Mouse (Mus musculus) gastrocnemius, adult 2 months (tissue): ENCODE measurements at regions not wholly inside any gene's neighbourhood (a gene's known extent, or its start where the extent isn't known, plus 50 kb on each side); places are given as distances from the start of the nearest gene placed in this dataset.

Experiments
- DNase-seq: peaks from one replicate; pipeline ENCODE4 v3.0.0; 2022
- H3K27ac ChIP-seq: fragments of 200-600 bp; 2 replicates; pipeline ENCODE4 v1.8.1; 2022; ENCODE audit warnings: mild to moderate bottlenecking
- H3K4me3 ChIP-seq: fragments of 200-600 bp; 2 replicates; pipeline ENCODE4 v1.8.1; 2022; ENCODE audit warnings: mild to moderate bottlenecking, moderate library complexity
- CTCF ChIP-seq: fragments of 200-600 bp; IDR thresholded peaks from 2 replicates; pipeline ENCODE4 v1.8.1; 2022; ENCODE audit warnings: antibody characterized with exemption, mild to moderate bottlenecking, moderate library complexity
- intact Hi-C: fragments of 180-260 bp; cut with DNase I; formaldehyde crosslinking; loops from one replicate; pipeline ENCODE4 v1.15.1; 2025

DNA sequence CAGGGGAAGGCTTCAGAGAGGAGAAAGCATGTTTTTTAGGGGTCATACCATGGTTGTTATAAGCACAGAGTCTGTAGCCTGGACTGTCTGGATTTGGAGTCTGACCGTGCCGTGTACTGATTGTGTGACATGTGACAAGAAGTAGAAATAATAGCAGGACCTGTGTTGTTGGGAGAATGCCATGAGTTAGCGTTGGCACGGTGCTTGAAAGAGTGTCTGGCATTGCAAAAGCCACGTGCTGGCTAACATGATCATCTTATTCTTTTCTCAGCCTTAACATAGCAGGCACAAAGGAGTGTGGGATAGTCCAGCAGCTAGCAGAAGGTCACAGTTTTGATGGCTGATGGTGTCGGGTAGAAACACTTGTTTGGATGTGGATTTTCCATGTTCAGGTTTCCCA is 58.1 kb upstream of the Lmo2 start:
- intact Hi-C loops, result no loop called here
- peak overlapping the region; percentile 63 for H3K27ac ChIP-seq
- TF ChIP-seq CTCF, result no peak
- DNase-seq, result no peak
- H3K4me3 ChIP-seq, result no peak overlapping the region

- Histone ChIP-seq H3K4me3 (no peak overlapping the region), H3K27ac (peak overlapping the region; percentile 63)
- intact Hi-C loops, result no loop called here
- DNase-seq, result peak; percentile 80
- TF ChIP-seq CTCF, result no peak
Measured at GRCm38 (mm10) chr2:103900384-103900783, 57.4 kb upstream of the Lmo2 start.

DNA sequence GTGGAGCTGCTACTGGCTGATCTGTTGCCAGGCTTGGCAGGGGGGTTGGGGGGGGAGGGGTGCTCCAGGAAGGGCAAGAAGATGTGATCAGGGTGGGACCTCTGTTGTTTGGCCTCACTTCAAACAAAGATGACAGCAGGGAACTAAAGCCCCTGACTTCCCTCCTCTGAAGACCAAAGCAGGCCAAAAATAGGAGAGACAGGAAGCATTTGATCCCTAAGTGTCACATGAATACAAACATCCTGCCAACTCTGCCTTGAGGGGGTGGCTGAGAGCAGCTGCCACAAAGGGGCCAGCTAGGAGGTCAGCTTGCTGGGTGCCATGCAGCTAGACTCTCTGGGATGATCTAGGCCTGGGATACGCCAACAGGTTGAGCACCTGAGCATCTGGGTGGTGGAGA is 56.3 kb upstream of the Lmo2 start:
- Histone ChIP-seq H3K27ac (peak overlapping the region; percentile 63; the same call in 1 of the 2 replicates), H3K4me3 (no peak overlapping the region)
- TF ChIP-seq CTCF, result no peak
- DNase-seq, result no peak
- intact Hi-C loops, result no loop called here

DNA sequence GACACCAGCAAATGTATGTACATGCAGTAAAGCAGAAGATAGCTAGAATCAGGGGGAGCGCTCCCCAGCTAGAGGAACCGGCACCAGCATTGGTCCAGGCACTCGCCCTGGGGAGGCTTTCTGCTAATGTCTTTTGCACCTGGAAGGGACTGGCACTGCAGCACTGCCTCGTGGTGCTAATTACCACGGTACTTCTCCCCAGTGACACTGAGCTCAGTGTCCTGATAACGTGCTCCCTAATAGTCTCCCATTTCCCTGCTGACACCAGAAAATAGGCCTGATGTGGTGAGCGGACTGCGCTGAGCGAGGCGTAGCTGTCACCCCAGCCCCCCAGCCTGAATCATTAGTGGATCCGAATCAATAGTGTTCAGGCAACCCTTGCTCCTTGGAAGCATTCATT is 55.0 kb upstream of the Lmo2 start:
- DNase-seq, result no peak
- intact Hi-C loops, result no loop called here
- no peak overlapping the region for H3K27ac ChIP-seq
- no peak overlapping the region for H3K4me3 ChIP-seq
- no peak for TF ChIP-seq CTCF

- Histone ChIP-seq H3K27ac (no peak overlapping the region), H3K4me3 (no peak overlapping the region)
- intact Hi-C loops, result no loop called here
- no peak for DNase-seq
- no peak for TF ChIP-seq CTCF
Measured at GRCm38 (mm10) chr2:103905681-103906080, 52.1 kb upstream of the Lmo2 start.

GRCm38 (mm10) chr2:103906581-103907184 is 51.1 kb upstream of the Lmo2 start:
- TF ChIP-seq CTCF, result no peak
- Histone ChIP-seq H3K27ac (0 out of 2 replicates have a peak overlapping the region, but pooled peaks have one; percentile 16), H3K4me3 (no peak overlapping the region)
- DNase-seq, result no peak
- intact Hi-C loops, result no loop called here
